Mouse (Mus musculus): ENCODE results near the gene Kif21a.

The Kif21a gene

DNA sequence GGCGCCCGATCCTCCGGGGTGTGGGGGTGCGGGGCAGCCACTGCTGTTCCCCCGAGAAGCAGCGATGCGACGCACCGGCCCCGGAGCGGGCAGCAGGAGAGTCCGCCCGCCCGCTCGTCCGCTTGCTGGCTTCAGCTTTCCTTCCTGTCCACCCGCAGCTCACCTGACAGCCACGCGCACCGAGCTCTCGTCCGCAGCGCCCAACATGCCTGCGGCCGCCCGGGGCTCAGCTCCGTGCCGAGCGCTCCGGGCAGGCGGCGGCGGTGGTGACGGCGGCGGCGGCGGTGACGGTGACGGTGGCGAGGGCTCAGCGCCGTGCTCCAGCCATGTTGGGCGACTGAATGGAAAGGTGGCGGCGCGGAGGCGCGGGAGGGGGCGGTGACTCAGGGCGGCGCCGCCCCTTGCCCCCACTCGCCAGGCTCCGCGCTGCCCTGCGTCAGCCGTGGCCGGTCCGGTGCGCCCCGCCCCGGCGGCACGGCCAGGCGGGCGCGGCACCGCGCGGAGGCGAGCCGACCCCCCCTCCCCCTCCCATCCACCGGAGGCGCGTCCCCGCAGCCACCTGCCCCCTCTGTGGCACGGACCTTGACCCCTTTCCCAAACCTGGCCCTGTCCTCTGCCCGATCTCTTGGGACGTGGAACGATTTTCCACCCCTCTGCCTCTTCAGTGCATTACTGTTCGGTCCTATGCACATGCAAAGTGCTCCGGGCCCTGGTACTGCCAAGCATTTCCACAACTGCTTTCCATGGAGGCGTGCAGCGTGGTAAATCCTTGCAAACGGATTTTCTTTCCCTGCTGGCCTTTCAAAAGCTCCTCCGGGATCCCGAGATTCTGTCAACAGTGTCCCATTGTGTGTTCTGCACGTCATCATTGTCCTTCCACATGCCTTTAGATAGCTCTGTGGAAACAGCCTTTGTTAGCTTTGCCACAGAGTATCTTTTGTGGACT lies at the start of gene Kif21a:
Gene Kif21a (minus strand): TSS at position 453 of the 946 bp plus-strand sequence.
- peak; percentile 35 for DNase-seq (ENCODE audit: low read depth, low spot score)

DNA sequence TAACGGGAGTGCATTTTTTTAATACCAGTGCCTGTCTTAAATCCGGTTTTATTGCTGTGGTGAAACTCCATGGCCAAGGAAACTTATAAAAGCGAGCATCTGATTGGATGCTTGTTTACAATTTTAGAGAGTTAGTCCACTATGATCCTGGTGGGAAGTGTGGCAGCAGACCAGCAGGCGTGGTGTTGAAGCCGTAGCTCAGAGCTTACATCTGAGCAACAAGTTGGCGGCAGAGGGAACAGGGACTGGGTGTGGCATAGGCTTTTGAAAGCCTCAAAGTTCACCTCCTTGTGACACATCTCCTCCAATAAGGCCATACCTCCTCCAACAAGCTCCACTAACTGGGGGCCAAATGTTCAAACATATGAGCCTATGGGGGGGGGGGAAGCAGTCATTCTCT lies 46.9 kb upstream of the Kif21a start:
- no peak for DNase-seq (ENCODE audit: low read depth, low spot score)

GRCm38 (mm10) chr15:91089427-91089826 lies 39.7 kb upstream of the Kif21a start:
- DNase-seq (ENCODE audit: low read depth, low spot score) = no peak

DNA sequence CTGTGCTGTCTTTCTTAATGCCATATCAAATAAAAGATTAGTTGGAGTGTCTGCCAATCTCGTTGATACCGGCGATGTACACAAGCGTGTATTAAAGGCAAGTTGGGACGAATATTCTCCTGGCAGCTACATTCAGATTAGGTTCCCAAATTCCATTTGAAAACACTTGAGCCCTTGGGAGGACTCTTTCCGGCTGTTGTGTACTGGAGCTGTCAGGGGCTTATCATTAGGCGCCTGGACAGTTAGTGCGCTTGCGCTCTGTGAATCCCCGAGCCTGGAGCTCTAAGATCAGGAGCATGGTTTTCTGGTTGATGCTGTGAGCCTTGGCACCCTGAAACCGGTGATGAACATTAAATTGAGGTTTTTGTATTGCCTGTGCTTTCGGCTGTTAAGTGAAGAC lies 38.3 kb upstream of the Kif21a start:
- no peak for DNase-seq (ENCODE audit: low read depth, low spot score)

DNA sequence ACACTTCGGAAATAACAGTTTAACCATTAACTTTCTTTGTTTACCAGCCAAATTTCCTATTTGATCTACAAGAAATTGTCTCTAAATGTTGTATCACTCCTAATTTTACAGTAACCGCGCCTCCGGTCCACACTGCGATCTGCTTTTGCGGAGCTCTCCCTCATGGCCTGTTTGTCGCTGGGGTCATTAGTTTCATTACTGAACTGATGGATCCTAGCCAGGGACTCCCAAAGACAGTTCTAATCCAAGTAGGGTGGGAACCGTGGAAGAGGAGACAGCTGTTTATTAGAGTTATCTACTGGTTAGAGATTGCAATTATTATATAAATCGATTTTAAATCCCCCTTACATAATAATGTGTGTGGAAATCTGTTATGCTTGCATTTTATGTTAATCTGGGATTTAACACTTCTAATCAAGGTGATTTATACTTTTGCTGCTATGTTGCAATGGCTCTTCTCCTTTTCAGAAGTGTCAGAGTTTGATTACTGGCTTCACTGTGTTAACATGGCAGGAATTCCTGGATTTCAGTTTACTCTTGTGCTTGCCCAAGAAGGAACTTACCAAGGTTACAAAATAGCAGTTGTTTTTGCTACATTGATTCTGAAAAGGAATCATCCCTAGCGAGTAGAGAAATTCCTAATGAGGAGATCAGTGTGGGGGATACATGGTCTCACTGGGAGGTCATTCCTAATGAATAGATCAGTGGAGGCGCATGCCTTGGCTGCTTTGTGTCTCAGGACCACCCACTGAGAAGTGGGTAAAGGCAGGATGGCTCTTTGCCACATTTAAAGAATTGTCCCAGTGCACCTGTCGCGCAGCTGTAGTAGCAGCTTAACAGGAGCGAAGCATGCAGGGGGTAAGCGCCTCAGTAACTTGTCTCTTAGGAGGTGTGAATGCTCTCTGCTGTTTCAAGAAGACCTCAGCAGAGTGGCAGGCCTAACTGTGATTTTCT lies 28.0 kb upstream of the Kif21a start:
- DNase-seq (ENCODE audit: low read depth, low spot score) = no peak

GRCm38 (mm10) chr15:91072440-91072839 lies 22.7 kb upstream of the Kif21a start:
- DNase-seq (ENCODE audit: low read depth, low spot score) = no peak

DNA sequence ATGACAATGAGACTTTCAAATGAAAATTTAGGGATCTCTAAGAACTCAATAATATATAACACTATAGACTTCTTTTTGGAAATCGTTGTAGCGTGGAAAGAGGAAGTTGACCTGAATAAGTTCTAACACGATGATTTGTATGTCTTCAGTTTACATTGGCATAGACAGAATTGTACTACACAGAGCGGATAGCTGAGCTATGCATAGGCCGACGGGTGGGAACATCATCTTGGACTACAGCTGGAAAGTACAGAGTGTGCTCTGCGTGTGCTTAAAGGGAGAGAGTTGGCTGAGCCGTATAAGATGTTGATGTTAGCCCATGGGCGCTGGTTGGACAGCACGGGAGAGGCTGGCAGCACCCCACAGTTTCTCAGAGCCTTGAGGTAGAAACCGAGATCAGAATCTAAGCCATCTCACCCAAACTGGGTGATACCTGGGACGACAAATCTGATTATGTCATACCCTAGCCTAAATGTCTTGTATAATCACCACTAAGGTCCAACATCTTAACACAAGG lies 14.6 kb upstream of the Kif21a start:
- DNase-seq (ENCODE audit: low read depth, low spot score) = no peak

DNA sequence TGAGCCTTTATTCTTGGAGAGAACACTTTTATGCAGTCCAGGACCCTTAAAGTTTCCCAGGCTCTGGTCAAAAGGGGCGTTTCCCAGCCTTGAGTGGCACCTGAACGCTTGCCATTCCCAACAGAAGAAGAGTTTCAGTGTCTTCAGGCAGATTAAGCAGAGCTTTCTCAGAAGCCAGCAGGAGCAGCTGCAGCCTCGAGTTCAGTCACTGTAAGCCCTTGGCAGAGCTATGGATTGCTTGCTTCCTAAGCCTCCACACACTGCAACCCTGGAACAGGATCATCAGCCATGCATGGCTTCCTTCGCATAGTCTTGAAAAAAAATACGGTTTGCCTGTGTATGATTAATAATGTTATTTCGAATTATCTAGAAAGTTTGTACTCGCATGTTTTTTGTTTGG lies 14.1 kb upstream of the Kif21a start:
- DNase-seq (ENCODE audit: low read depth, low spot score) = no peak

- no peak for DNase-seq (ENCODE audit: low read depth, low spot score)
These were observed 7.2 kb upstream of the Kif21a start for GRCm38 (mm10) chr15:91056866-91057342.

- peak; percentile 38 for DNase-seq (ENCODE audit: low read depth, low spot score)
These were observed 6.6 kb upstream of the Kif21a start for GRCm38 (mm10) chr15:91056176-91056865.

DNA sequence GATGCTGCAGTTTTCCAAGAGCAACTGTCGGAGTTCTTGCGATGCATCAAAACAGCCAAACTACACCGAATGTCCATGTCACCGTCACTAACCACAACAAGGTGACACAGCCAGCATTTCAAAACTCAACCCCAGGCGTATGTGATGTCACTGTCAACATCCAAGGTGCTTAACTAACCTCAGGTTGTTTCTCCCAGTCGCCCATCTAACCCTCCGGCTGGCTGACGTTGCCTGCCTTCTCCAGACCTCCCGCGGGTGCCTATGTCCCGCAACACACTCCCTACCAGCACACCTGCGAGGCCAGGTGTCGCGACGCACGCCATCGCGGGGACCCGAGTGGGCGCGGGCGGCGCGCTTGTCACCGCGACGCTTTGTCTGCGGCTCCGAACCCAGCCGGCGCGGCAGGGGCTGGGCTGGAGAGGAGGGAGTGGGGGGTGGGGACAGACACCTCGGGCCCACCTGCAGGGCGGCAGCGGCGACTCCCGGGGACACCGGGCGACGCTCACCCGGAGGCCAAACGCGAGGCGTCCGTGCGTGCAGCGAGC lies 725 bp downstream of the Kif21a start:
- peak; percentile 5 for DNase-seq (ENCODE audit: low read depth, low spot score)

DNA sequence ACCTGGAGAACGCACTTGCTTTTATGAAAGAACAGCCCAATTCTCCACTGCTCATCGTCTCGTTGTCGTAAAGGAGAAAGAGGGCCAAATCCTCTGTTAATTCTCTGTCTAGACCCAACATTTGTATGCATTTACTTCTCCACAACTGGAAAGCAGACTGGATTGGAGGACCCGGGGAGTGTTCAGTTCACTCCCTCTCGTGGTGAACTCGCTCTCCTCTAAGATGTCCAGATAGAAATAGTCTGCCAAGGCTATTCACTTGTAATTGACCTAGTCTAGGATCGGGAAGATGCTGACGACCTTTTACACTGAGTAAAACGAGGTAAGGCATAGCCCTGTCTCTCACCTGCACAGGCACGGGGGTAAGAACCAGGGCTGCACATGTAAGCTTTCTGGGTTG lies 2.1 kb downstream of the Kif21a start:
- no peak for DNase-seq (ENCODE audit: low read depth, low spot score)

GRCm38 (mm10) chr15:91046506-91046905 lies 3.2 kb downstream of the Kif21a start:
- DNase-seq (ENCODE audit: low read depth, low spot score) = no peak

DNA sequence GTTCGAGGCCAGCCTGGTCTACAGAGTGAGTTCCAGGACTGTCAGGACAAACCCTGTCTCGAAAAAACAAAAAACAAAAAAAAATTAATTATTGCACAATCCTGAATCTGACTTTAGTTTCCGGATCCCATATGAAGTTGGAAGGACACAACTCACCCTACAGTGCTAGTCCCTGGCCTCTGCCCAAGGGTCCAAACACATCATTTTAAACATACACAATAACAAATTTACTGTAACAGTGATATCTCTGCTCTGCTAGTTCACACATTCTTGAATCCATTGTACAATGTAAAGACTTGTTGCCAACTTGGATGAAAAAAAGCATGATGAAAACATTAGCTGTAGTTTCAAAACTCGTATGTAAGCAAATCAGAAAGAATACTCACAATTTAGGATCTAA lies 6.5 kb downstream of the Kif21a start:
- no peak for DNase-seq (ENCODE audit: low read depth, low spot score)

DNA sequence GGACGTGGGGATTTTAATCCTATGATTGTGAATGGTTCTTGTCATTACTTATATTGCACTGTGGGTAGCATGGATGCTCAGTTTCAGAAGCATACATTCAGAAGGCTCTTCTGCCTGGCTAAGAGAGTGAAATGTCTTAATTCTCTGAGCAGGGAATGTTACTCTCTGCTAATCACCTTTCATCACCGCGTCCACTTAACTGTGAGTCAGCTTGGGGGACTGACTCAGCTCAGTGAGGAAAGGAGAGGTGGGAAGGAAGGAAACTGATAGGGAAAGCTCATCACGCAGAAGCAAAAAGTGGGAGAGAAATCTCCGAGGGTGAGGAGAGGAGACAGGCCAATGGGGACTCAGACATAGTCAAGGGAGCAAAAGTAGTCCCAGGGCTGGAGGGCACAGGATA lies 10.9 kb downstream of the Kif21a start:
- DNase-seq (ENCODE audit: low read depth, low spot score) = no peak

DNA sequence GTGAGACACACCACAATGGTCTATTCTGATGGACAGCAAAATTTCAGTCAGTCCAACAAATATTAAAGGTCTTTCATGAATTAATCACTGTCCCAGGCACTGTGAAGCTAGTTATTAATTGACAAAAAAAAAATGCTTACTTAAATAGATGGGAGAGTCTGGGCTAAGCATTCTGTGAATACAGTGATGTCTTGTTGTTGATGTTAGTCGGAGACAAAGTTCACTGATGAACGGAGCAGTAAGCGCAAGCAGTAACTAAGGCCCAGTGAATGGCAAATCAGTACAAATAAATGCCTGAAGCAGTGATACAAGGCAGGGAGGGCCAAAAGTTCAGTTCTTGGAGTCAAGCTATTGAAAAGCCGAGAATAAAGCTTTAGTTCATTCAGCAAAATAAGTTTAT lies 15.7 kb downstream of the Kif21a start:
- DNase-seq (ENCODE audit: low read depth, low spot score) = no peak

GRCm38 (mm10) chr15:91033529-91033928 lies 16.2 kb downstream of the Kif21a start:
- DNase-seq (ENCODE audit: low read depth, low spot score) = no peak

- DNase-seq (ENCODE audit: low read depth, low spot score) = no peak
These were observed 20.8 kb downstream of the Kif21a start for GRCm38 (mm10) chr15:91028962-91029361.

GRCm38 (mm10) chr15:91028494-91028893 lies 21.3 kb downstream of the Kif21a start:
- no peak for DNase-seq (ENCODE audit: low read depth, low spot score)

- DNase-seq (ENCODE audit: low read depth, low spot score) = no peak
These were observed 27.5 kb downstream of the Kif21a start for GRCm38 (mm10) chr15:91022276-91022675.

DNA sequence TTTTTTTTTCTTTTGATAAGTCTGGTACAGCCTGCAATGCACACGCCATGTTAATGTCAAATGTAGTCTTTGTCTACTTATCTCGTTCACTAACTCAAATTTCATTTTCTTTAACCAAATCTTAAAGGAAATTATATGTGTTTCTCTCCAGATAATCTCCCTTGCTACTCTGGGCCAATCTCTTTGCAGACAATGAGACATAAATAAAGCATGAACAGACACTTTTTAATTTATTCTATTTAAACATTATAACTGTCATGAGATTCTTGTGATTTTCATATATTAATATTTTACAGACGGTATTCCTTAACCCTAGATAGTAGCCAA lies 30.9 kb downstream of the Kif21a start:
- DNase-seq (ENCODE audit: low read depth, low spot score) = no peak
